ENCODE assay signal across 31 mouse cellular contexts in the genomic region with DNA sequence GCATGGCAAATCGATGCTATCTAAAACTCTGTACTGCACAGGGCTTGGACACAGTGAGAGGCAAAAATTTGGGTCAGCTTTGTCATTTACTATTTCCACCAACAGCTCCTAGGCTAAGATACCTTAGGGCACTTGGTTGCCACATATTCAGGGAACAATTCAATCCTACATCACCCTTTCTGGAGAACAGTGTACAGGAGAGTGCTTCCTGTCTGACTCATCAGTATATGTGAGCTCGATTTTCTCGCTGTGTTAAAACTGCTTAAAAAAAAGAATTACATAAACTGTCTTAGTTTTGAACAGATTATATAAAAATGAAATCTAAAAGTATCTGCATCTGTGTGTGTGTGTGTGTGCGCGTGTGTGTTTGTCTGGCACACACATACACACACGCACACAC.
A peak's percentile ranks its signal among the peaks of the same experiment; 100 is the strongest.
DNase-seq lines count a peak whose midpoint lies in the region; ATAC-seq lines count a peak whose summit lies in the region.
"Had no signal": no experiment of that assay in that cellular context is flagged by ENCODE, and none has a peak within 500 bp of the region (broad histone marks: within the 10 kb centered on the region; RNA-seq: fewer than 3 reads in every experiment).

No protein-coding gene starts in this region.

- no peak overlapping the region for H3K27ac ChIP-seq in kidney, embryonic 16.5 days (ENCODE audit: low read length)
- H3K27ac ChIP-seq: embryonic facial prominence, embryonic 10.5 days; embryonic facial prominence, embryonic 13.5 days; forebrain, embryonic 12.5 days; forebrain, embryonic 15.5 days; heart, adult 2 months; heart, embryonic 10.5 days; heart, embryonic 13.5 days; hindbrain, embryonic 14.5 days; hindbrain, postnatal 0 days had no signal

- no peaks in the 10 kb centered on the region for H3K9me3 ChIP-seq in kidney, embryonic 16.5 days (ENCODE audit: low read length)
- H3K9me3 ChIP-seq: embryonic facial prominence, embryonic 10.5 days; embryonic facial prominence, embryonic 13.5 days; forebrain, embryonic 12.5 days; forebrain, embryonic 15.5 days; heart, embryonic 10.5 days; heart, embryonic 13.5 days had no signal

- H3K4me2 ChIP-seq in kidney, embryonic 16.5 days (replicated peaks; ENCODE audit: low read depth, low read length), result no peak overlapping the region
- H3K4me2 ChIP-seq: embryonic facial prominence, embryonic 13.5 days; forebrain, embryonic 12.5 days; forebrain, embryonic 15.5 days; heart, embryonic 13.5 days; hindbrain, embryonic 14.5 days had no signal

- peak; percentile 97 for ATAC-seq in frontal cortex, adult (ENCODE audit: low TSS enrichment)
- ATAC-seq in kidney, embryonic 16.5 days (ENCODE audit: low FRiP score, low TSS enrichment), result no peak
- ATAC-seq: forebrain, embryonic 15.5 days; hindbrain, postnatal 0 days; inflammation-experienced regulatory T-cells, adult 6 months had no signal

- DNase-seq in frontal cortex, postnatal 14 days (ENCODE audit: low spot score in 2 of 2), result no peak
- DNase-seq in left cerebral cortex, postnatal 25 days (ENCODE audit: low spot score in 2 of 2), result peak; percentile 9 to 67
- no peak for DNase-seq in left cerebral cortex, adult 8-10 months (ENCODE audit: low spot score in 2 of 2)
- DNase-seq in brain, adult 2 months (ENCODE audit: low read depth, low spot score), result peak; percentile 66
- DNase-seq in telencephalon, adult 2 months (ENCODE audit: low read depth, low spot score), result peak; percentile 50
- DNase-seq: adrenal gland, adult 2 months; adrenal gland, postnatal 14 days; B cell, adult 2 months; cerebellum, adult 18-20 months; cerebellum, adult 9-10 months; cerebellum, postnatal 25 days; embryo, embryonic 11 days; gastrocnemius, postnatal 10 days; gastrocnemius, postnatal 36 days; heart, adult 2 months; heart, postnatal 14 days; heart, postnatal 4 days had no signal

- no peak overlapping the region for H3K4me3 ChIP-seq in kidney, embryonic 16.5 days (ENCODE audit: low read length)
- H3K4me3 ChIP-seq: embryonic facial prominence, embryonic 10.5 days; embryonic facial prominence, embryonic 13.5 days; erythroblast, embryonic 14.5 days; forebrain, embryonic 12.5 days; forebrain, embryonic 15.5 days; heart, adult 2 months; heart, embryonic 10.5 days; heart, embryonic 13.5 days had no signal

- 92% methylated on average over 6 of the region's 6 CpGs for WGBS in kidney, embryonic 16.5 days

- H3K27me3 ChIP-seq in kidney, embryonic 16.5 days (ENCODE audit: insufficient read depth, low read length), result no peaks in the 10 kb centered on the region
- H3K27me3 ChIP-seq: CH12.LX; embryonic facial prominence, embryonic 13.5 days; forebrain, embryonic 12.5 days; forebrain, embryonic 15.5 days; heart, embryonic 13.5 days had no signal

- no peaks in the 10 kb centered on the region for H3K36me3 ChIP-seq in kidney, embryonic 16.5 days (ENCODE audit: insufficient read depth, low read length)
- H3K36me3 ChIP-seq: embryonic facial prominence, embryonic 10.5 days; embryonic facial prominence, embryonic 13.5 days; forebrain, embryonic 12.5 days; forebrain, embryonic 15.5 days; G1E; heart, embryonic 10.5 days; heart, embryonic 13.5 days had no signal

- H3K4me1 ChIP-seq in kidney, embryonic 16.5 days (ENCODE audit: insufficient read depth, low read length), result no peaks in the 10 kb centered on the region
- H3K4me1 ChIP-seq: embryonic facial prominence, embryonic 10.5 days; embryonic facial prominence, embryonic 13.5 days; forebrain, embryonic 12.5 days; forebrain, embryonic 15.5 days; heart, embryonic 10.5 days; heart, embryonic 13.5 days had no signal

- intact Hi-C loops in left cerebral cortex, postnatal 25 days (cut with DNase I), result no loop called here

- H3K9ac ChIP-seq in kidney, embryonic 16.5 days (replicated peaks; ENCODE audit: low read length), result no peak overlapping the region
- H3K9ac ChIP-seq: embryonic facial prominence, embryonic 13.5 days; forebrain, embryonic 12.5 days; forebrain, embryonic 15.5 days; heart, embryonic 13.5 days; hindbrain, embryonic 14.5 days had no signal

Comparison
In these comparisons a context has a peak if more than half of its experiments do, and no peak if none do; other contexts are left out.
1. DNase-seq: peak in left cerebral cortex, postnatal 25 days (2 of 2), brain, adult 2 months (single experiment) and telencephalon, adult 2 months (single experiment); none in frontal cortex, postnatal 14 days (0 of 2) and left cerebral cortex, adult 8-10 months (0 of 2).